Mouse (Mus musculus): Measurements from ENCODE around the gene H2-Eb1.

The H2-Eb1 gene

DNA sequence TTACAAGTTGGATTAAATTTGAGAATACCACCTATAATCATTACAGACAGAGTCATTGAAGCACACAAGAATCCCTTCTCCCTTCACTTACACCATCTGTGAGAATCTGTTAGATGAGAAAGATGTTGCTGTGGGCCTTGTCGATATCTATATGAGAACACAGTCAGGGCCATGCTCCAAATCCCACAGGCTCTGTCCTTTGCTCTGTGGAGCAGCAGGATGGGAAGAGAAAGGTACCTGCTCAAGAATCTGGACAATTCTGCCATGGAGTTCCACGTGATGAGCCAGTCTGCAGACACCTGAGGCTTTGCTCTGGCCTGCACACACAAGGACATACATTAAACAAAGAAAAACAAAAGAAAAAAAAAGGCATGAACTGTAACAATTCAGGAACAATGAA is 11.0 kb downstream of the H2-Eb1 start:
- no peak for DNase-seq (ENCODE audit: low spot score in 2 of 2)

DNA sequence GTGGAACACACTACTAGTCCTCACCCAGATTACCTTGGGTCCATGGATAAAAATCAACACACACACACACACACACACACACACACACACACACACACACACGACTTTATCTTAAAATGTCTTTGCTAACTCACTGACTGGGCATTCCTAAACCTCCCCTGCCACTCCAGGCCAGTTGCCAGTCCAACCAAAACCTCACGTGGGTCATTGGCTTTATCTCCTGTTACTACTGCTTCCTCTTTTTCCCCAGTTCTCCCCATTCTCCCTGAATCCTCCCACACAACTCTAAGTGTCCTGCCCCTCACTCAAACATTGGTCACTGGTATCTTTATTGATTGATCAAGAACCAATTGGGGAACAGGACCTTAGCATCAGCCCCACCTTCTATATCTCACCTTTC is 11.6 kb downstream of the H2-Eb1 start:
- no peak for DNase-seq (ENCODE audit: low spot score in 2 of 2)

DNA sequence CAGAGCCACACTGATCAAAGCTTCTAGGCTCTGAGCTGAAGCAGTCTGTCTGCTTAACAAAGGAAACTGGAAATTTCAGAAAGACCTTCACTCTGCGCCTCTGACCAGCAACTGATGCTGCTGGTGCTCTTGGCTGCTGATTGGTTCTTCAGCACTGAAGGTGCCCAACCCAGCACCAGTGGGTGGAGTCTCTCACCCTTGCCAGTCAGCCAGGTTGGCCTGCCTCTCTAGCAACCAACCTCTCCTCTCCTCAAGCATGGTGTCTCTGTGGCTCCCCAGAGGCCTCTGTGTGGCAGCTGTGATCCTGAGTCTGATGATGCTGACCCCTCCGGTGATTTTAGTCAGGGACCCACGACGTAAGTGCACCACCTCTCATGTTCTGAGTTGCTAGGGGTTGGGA is 19.8 kb downstream of the H2-Eb1 start, which contains the start of gene H2-Eb2:
TSS of gene H2-Eb2 (plus strand) at position 230 of the 400 bp plus-strand sequence.
- DNase-seq (ENCODE audit: low spot score in 2 of 2): no peak

DNA sequence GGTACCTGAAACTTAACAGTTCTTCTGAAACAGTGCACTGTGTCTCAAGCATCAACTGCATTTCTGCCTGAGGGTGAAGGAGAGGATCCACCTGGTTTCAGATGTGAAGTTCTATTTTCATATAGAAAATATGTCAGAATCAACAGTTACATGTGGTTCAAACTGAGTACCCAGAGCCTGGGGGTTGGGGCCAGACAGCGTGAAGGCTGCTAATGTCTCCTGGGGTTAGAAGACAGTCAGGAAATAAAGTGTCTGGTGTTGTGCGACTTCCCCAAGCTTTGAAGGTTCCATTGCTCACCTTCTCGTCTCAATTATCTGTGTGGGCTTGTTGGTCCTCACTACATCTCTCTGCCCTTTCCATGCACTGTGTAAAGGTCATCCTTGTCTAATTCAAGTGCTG is 20.7 kb downstream of the H2-Eb1 start:
- DNase-seq (ENCODE audit: low spot score in 2 of 2): no peak

DNA sequence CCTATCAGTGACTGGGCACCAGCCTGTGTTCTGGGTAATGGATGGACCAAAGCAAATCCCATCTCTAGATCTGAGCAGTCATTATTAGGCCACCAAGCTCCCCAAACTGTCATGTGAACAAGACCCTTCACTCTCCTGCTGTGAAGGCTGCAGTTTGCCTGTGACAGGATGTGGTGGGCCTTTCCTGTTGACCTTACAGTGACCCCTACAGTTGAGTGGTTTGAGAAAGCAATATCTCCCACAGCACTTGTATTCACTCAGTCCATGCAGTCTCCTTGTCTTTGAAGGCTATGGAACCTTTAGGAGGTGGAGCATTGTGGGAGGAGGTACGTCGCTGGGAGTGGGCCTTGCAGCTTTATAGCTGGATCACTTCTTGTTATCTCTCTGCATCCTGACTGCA is 24.1 kb downstream of the H2-Eb1 start:
- DNase-seq (ENCODE audit: low spot score in 2 of 2): no peak

DNA sequence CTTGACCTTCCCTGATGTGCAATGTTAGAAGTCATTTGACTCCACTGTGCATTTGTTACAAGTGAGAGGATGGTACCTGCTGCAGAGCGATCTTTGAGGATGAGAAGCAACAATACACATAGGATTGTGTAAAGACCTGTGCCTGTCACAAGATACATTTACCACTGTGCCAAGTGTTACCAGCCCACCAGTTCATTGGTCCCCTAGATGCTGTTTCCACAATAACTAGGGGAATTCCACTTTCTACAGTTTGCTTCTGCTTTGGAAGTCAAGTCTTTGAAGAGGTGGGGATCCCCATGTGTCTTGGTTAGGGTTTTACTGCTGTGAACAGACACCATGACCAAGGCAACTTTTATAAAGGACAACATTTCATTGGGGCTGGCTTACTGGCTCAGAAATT is 25.5 kb downstream of the H2-Eb1 start:
- DNase-seq (ENCODE audit: low spot score in 2 of 2): no peak

DNA sequence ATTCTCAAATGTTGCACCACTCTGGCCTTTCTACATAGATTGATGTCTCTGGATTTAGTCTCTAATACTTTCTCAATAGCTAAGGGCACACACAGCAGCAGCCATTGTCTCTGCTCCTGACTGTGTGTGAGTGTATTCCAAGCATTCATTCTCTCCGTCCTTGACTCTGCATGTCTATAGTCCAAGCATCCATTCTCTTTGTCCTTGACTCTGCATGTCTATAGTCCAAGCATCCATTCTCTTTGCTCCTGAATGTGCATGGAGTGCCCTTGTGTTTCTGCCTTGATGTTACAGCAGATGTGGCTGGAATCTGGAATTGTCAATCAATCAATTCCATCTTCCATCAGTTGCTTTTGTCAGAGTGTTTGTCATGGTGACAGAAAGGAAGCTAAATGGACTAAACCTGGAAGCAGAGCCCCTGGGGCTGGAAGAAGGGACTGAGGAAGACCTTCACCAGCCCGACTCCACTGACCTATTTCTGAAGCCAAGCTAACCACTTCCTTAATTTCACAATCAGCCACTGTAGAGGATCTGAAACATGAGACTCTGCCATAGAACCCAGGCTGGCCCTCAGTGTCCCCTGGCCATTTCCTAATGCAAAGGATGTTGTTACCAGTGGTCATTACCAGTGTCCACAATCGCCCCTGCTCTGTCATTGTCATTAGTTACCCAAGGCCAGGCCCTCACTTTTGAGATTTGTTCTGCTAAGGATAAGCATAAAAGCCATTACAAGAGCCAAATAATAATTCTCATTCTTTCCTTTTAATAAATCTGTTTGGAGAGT is 35.1 kb downstream of the H2-Eb1 start:
- no peak for DNase-seq (ENCODE audit: low spot score in 2 of 2)

DNA sequence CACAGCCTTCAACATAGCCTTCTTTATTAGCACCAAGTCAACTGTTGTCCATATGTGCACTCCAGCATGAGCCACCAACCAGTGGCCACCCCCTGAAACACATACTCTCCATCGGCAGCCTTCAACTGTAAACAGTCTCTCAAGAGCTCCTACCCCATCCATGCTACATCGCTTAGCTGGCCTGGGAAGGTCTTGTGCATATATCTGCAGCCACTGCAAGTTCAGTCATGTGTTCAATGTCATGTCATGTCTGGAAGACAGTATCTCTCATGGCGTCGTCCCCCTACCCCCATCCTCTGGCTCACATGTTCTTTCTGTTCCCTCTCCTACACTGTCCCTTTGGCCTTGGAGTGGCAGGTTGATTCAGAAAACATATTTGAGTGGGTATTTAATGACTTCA is 39.2 kb downstream of the H2-Eb1 start:
- no peak for DNase-seq (ENCODE audit: low spot score in 2 of 2)

DNA sequence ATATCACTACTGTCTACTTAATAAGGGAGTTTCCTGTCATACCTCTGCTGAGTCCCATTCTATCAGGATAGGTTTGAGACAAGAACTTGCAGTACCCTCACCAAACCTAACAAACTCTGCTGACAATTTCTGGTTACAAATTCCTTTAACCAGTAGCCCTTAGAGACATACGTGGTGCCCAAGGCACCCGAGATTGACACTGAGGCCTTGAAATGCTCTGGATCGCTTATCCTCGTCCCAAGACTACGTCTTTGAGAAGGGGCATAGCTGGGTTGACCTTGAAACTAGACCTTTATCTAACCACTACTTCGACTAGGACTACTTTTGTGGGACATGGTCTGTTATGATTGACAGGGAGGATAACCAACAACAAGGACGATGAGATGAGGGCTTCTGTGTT is 39.8 kb downstream of the H2-Eb1 start:
- no peak for DNase-seq (ENCODE audit: low spot score in 2 of 2)

DNA sequence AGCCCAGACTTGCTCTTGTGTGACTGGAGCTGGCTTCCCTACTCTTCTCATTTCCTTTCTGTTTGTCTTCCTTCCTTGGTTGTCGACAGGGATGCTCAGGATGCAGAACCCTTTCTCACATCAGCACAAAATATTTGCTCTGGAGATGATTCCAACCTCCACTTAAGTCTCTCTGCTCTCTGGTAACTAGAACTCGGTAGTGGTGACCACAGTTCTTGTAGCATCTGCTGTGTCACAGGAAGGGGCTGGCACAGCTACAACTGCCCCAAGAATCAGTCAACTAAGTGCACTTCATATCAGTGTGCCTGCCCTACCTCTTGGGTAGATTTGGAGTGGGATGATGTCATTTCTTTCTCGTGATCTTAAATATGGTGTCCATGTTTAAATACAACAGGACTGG is 40.4 kb downstream of the H2-Eb1 start:
- no peak for DNase-seq (ENCODE audit: low spot score in 2 of 2)

DNA sequence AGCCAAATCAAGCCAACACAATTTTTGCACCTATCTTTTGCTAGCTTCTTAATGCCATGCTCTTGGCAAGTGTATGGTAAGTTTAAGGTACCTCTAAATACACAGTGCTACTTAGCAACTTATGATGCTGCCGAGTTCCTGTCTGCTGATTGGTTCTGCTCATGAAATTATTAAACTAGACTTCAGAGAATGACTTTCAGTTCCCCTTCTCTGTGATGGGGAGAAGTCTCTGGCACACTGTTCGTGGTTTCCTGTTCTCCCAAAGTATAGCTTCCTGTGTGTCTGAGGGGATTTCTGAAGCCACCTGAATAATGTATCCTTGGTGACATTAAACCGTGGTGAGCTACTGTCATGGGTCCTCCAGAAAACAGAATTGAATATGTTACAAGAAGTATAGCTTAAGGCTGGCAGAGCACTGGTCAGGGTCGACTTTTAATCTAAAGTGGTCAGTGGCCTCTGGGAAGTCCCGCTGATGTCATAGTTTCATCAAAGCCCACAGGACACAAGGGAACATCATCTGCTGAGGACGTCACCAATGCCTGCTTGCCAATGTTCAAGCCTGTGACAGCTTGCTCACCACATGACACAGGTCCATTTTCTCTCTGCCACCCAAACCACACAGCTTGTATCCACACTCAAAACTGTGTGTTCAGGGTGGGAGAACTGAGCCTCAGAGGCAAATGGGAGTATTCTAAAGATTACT is 42.1 kb downstream of the H2-Eb1 start:
- peak; percentile 30 to 32 for DNase-seq (ENCODE audit: low spot score in 2 of 2)

DNA sequence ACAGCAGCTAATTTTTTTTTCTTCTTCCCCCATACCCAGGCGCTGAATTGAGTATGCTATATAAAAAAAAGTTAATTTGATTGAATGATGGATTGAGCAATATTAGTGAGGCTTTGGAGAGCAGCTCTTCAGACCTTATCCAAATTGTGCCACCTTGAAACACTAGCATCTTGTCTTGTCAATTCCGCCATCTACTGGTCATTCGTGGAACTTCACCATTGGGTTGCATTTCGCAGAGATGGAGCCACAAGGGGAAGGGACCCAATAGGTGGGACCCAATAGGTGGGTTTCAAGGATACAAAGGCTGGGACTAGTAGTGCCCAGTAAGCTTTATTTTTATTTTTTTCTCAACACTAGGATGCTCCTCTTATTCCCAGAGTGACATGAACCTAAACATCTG is 43.8 kb downstream of the H2-Eb1 start:
- DNase-seq (ENCODE audit: low spot score in 2 of 2): peak; percentile 29 to 49

DNA sequence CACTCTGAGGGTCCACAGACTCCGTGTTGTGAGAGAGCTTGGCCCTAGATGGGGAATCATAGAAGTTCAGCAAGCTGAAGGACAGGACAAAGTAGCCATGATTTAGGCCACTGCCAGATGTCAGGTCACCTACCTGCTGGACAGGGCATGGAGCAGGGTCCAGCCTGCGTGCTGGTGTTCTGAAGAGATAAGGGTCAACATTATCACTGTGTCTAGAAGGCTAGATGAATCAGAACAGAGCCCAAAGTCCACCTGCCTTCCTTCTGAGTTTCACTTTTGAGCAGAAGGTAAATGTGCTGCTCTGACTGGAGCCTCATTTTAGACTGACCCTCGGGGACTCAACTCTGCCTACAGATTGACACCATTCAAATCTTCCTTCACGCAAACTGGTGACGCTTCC is 48.9 kb downstream of the H2-Eb1 start, which contains the start of gene Btnl2:
TSS of gene Btnl2 (plus strand) at position 284 of the 400 bp plus-strand sequence.
- no peak for DNase-seq (ENCODE audit: low spot score in 2 of 2)

DNA sequence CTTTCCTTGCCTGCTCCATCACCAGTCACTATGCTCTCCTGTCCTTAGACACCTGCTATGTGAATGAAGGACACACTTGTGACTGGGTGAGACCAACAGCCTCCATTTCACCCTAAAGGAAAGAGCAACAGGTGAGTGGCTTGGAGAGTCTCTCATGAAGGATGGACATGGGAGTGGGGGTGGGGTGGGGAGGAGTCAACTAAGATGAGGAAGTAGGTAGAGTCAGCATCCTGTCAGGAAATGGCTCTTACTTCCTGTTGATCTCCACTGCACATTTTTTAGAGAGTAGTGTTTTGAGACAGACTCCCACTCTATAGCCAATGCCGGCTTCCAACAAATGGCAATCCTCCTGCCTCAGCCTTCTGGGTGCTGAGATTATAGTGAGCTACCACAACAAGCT is 49.3 kb downstream of the H2-Eb1 start:
- DNase-seq (ENCODE audit: low spot score in 2 of 2): no peak

DNA sequence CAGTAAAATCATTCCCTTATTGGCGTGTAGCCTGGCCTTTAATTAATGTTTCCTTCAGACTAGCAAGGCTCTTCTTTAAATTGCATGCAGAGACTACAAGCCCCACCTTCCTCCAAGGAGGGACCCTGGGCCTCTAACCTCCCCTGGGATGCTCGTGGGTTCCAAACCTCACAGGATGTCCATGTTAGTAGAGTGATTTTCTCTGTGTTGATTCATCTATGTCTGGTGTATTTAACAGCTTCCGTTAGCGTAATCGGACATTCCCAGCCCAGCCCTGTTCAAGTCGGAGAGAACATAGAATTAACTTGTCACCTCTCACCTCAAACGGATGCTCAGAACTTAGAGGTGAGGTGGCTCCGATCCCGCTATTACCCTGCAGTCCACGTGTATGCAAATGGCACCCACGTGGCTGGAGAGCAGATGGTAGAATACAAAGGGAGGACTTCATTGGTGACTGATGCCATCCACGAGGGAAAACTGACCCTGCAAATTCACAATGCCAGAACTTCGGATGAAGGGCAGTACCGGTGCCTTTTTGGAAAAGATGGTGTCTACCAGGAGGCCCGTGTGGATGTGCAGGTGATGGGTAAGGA is 57.4 kb downstream of the H2-Eb1 start:
- no peak for DNase-seq (ENCODE audit: low spot score in 2 of 2)

DNA sequence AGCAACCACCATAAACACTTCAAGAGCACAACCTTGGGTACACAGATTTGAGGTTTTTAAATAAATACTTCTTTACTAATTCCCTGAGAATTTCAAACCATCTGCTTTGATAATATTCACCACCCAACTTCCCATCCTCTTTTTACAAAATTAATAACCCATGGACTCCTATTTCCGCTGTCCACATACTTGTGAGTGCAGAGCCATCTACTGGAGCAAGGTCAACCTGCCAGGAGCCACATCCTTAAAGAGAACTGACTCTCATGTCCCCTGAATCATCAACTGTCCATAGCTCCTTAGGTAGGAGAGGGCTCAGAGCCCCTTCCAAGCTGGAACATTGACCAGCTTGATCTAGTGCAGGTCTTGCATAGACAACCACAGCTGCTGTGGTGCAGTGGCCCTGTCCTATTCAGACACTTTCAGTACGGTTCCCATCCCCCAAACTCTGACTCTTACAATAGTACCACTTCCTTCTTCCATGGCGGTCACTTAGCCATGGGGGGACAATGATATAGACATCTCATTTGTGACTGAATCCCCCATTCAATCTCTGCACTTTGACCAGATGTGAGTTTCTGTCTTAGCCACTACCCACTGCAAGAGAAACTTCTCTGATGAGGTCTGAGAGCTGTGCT is 58.1 kb downstream of the H2-Eb1 start:
- DNase-seq (ENCODE audit: low spot score in 2 of 2): no peak

DNA sequence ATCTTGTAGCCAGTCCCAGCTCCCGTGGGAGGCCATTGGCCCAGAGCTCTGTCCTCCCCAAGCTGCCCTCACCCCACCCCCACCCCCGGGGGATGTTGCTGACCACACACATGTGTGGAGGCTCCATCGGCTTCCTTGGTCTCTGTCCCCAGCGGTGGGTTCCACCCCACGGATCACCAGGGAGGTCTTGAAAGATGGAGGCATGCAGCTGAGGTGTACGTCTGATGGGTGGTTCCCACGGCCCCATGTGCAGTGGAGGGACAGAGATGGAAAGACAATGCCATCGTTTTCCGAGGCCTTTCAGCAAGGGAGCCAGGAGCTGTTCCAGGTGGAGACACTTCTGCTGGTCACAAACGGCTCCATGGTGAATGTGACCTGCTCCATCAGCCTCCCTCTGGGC is 59.4 kb downstream of the H2-Eb1 start:
- DNase-seq (ENCODE audit: low spot score in 2 of 2): no peak
